Mouse (Mus musculus): Measurements from ENCODE around the gene Tcstv3. TPM values are rescaled to one million over a fixed set of nuclear protein-coding genes. Genes with fewer than 3 reads are reported as not detected.
"Not testable (repeated sequence)": the region's sequence is repeated elsewhere in the genome, so short reads cannot be mapped to it uniquely, and the experiment has no call there.

The Tcstv3 gene
- not detected in 2 replicates for polyA plus RNA-seq (2014; fragmentation: Nextera tagmentation; extraction: Ambion mirVana)

DNA sequence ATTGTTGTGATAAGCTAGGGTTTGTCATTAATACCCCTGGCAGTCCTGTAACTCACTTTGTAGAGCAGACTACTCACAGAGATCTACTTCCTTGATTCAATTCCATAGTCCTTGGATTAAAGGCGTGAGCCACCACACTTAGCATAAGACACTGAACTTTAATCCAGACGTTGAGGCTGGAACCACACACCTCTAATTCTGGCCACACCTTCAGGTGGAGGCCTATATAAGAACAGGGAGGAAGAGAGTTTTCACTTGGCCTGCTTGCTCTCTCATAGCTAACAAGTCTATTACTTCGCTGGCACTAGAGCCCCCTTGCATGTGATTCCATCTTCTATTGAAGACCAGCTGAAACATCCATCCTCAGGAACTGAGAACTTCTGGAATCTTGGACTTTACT is at the start of gene Tcstv3:
Gene Tcstv3, plus strand, starts transcription at position 301 of the 400 bp plus-strand sequence.
- not testable (repeated sequence) for H3K27me3 ChIP-seq (ENCODE audit: control insufficient read depth, insufficient read depth, low read length); H3K4me2 ChIP-seq (replicated peaks; ENCODE audit: low read depth, low read length); H3K9ac ChIP-seq (replicated peaks; ENCODE audit: low read depth, low read length); H3K9me3 ChIP-seq (ENCODE audit: control insufficient read depth, low read depth, low read length); ATAC-seq (ENCODE audit: insufficient number of reproducible peaks, insufficient read depth, low FRiP score, low read depth); H3K4me3 ChIP-seq (ENCODE audit: low read depth, low read length); H3K36me3 ChIP-seq (ENCODE audit: control insufficient read depth, insufficient read depth, low read length); H3K4me1 ChIP-seq (ENCODE audit: control insufficient read depth, insufficient read depth, low read length); H3K27ac ChIP-seq (ENCODE audit: low read length)
- WGBS: 69% methylated on average over 3 of the region's 3 CpGs

DNA sequence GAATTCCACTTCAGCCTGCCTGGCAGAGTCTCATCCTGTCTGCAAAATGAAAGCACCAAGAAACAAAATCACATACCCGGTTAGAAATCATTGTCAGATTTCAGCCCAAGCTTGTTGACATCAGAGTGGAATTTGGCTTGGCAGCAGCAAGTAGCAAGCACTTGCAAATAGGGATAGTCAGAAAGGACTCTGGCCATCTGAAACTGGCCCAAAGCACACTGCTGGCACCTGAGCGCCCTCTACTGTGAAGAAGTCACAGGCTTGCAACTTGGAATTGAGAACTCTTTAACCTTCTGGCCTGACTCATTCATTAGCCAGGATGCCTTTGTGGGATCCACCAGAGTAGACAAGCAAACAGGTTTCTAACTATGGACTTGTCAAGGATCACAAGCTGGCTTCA is 38.8 kb upstream of the Tcstv3 start:
- not testable (repeated sequence) for H3K9me3 ChIP-seq (ENCODE audit: control insufficient read depth, low read depth, low read length); ATAC-seq (ENCODE audit: insufficient number of reproducible peaks, insufficient read depth, low FRiP score, low read depth); H3K4me2 ChIP-seq (replicated peaks; ENCODE audit: low read depth, low read length); H3K4me1 ChIP-seq (ENCODE audit: control insufficient read depth, insufficient read depth, low read length); H3K27me3 ChIP-seq (ENCODE audit: control insufficient read depth, insufficient read depth, low read length); H3K27ac ChIP-seq (ENCODE audit: low read length); H3K36me3 ChIP-seq (ENCODE audit: control insufficient read depth, insufficient read depth, low read length); H3K4me3 ChIP-seq (ENCODE audit: low read depth, low read length); H3K9ac ChIP-seq (replicated peaks; ENCODE audit: low read depth, low read length)
- 19% methylated on average over 2 of the region's 2 CpGs for whole genome bisulfite sequencing

DNA sequence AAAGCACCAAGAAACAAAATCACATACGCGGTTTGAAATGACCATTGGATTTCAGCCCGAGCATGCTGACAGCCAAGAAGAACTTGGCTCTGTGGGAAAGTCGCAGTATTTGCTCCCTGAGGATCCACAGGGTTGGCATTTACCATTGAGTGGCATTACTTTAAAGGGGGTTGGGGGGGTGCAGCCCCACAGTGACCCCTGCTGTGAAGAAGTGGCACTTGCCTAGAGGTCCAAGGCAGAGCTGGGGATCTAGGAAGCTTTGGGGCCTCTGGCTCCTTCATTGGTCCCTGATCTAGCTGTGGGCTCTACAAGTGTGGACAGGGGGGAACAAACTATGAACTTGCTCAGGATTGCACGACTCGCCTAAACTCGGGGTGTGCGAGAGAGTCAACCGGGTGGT is 37.9 kb upstream of the Tcstv3 start:
- H3K9me3 ChIP-seq (ENCODE audit: control insufficient read depth, low read depth, low read length): no peaks in the 10 kb centered on the region
- no peak overlapping the region for H3K27ac ChIP-seq (ENCODE audit: low read length)
- no peaks in the 10 kb centered on the region for H3K27me3 ChIP-seq (ENCODE audit: control insufficient read depth, insufficient read depth, low read length)
- H3K36me3 ChIP-seq (ENCODE audit: control insufficient read depth, insufficient read depth, low read length): no peaks in the 10 kb centered on the region
- ATAC-seq (ENCODE audit: insufficient number of reproducible peaks, insufficient read depth, low FRiP score, low read depth): no peak
- H3K4me3 ChIP-seq (ENCODE audit: low read depth, low read length): no peak overlapping the region
- 92% methylated on average over 9 of the region's 9 CpGs for WGBS
- no peak overlapping the region for H3K9ac ChIP-seq (replicated peaks; ENCODE audit: low read depth, low read length)
- H3K4me1 ChIP-seq (ENCODE audit: control insufficient read depth, insufficient read depth, low read length): no peaks in the 10 kb centered on the region
- H3K4me2 ChIP-seq (replicated peaks; ENCODE audit: low read depth, low read length): no peak overlapping the region

DNA sequence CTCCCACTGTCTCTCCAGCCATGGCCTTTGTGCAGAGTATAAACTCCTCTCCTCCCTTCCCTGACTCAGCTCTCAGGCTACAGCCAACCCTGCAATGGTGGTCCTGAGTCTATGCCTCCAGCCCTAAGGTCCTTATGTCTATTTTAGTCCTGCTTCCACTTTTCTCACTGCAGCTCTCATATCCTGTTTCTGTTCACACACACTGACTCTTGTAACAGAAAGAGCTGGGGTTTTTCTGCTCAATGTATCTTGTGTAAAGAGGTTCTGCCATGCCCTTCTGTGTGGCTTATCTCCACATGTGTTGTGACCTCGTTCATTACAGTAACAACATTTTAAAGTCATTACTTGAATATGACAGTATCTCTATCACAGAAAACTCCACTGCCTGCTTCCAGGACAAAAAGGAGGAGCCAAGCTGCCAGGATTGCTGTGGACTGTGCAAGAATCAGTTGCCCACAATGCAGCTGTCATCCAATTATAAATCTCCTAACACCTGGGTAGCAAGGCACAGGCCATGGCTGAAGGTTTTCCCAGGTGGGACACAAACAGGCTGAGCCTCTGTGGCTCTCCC is 17.3 kb upstream of the Tcstv3 start:
- no peak overlapping the region for H3K9ac ChIP-seq (replicated peaks; ENCODE audit: low read depth, low read length)

DNA sequence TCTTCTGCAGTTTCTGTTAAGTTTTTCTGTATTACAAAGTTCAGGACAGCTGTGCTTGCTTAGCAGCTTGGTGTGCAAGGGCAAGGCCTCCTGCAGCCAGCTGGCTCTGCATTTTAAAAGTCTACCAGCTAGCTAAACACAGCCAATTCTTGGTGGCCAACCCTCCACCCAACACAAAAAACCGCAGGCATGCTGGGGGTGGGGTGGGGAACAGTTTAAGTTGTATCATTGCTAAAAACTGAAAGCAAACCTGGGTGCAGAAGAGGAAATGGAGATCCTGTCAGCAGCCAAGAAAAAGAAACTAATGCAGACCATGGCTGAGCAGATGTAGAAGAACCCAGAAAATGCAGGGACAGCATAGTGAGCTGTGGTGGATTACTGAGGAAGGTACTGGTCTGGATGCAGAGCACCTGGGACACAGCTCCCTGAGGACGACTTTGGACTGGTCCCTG is 16.7 kb upstream of the Tcstv3 start, which contains the start of gene BC147527:
Gene BC147527, plus strand, starts transcription at position 402 of the 452 bp plus-strand sequence.
- H3K36me3 ChIP-seq (ENCODE audit: control insufficient read depth, insufficient read depth, low read length): no peaks in the 10 kb centered on the region
- no peak within 1 kb of the TSS for H3K4me3 ChIP-seq (ENCODE audit: low read depth, low read length)
- no peak within 1 kb of the TSS for H3K4me2 ChIP-seq (replicated peaks; ENCODE audit: low read depth, low read length)
- WGBS: 40% methylated on average over 2 of the region's 2 CpGs
- H3K9ac ChIP-seq (replicated peaks; ENCODE audit: low read depth, low read length): no peak within 1 kb of the TSS
- H3K4me1 ChIP-seq (ENCODE audit: control insufficient read depth, insufficient read depth, low read length): no peaks in the 10 kb centered on the region
- no peak within 1 kb of the TSS for H3K27ac ChIP-seq (ENCODE audit: low read length)
- no peaks in the 10 kb centered on the region for H3K27me3 ChIP-seq (ENCODE audit: control insufficient read depth, insufficient read depth, low read length)
- H3K9me3 ChIP-seq (ENCODE audit: control insufficient read depth, low read depth, low read length): no peaks in the 10 kb centered on the region
- no peak for ATAC-seq (ENCODE audit: insufficient number of reproducible peaks, insufficient read depth, low FRiP score, low read depth)

More for the DNA sequence above, 17.3 kb upstream of the Tcstv3 start:
- H3K4me1 ChIP-seq (ENCODE audit: control insufficient read depth, insufficient read depth, low read length): no peaks in the 10 kb centered on the region
- H3K9me3 ChIP-seq (ENCODE audit: control insufficient read depth, low read depth, low read length): no peaks in the 10 kb centered on the region
- 54% methylated on average over 1 of the region's 1 CpGs for WGBS
- H3K4me2 ChIP-seq (replicated peaks; ENCODE audit: low read depth, low read length): no peak overlapping the region
- H3K36me3 ChIP-seq (ENCODE audit: control insufficient read depth, insufficient read depth, low read length): no peaks in the 10 kb centered on the region
- no peak for ATAC-seq (ENCODE audit: insufficient number of reproducible peaks, insufficient read depth, low FRiP score, low read depth)
- no peak overlapping the region for H3K27ac ChIP-seq (ENCODE audit: low read length)
- no peaks in the 10 kb centered on the region for H3K27me3 ChIP-seq (ENCODE audit: control insufficient read depth, insufficient read depth, low read length)
- H3K4me3 ChIP-seq (ENCODE audit: low read depth, low read length): no peak overlapping the region

DNA sequence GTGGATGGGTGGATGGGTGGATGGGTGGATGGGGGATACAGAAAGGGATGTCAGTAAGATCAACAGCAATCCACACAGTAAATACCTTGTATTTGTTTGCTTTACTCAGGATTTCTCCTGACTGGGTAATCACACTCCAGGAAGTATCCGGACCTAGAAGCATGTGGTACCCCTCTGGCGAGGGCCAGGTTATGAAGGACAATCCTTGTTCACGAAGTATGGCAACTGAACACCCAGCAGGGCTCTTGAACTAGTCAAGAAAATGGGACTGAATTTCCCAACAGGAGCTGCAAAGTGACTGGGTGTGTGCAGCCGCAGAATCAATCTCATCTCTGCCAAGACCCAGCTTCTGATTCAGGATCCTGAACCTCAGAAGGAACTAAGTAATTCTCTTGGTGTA is 15.8 kb upstream of the Tcstv3 start:
- ATAC-seq (ENCODE audit: insufficient number of reproducible peaks, insufficient read depth, low FRiP score, low read depth): no peak
- Histone ChIP-seq H3K4me3 (ENCODE audit: low read depth, low read length) (no peak overlapping the region), H3K4me2 (replicated peaks; ENCODE audit: low read depth, low read length) (no peak overlapping the region), H3K9me3 (ENCODE audit: control insufficient read depth, low read depth, low read length) (no peaks in the 10 kb centered on the region), H3K4me1 (ENCODE audit: control insufficient read depth, insufficient read depth, low read length) (no peaks in the 10 kb centered on the region), H3K36me3 (ENCODE audit: control insufficient read depth, insufficient read depth, low read length) (no peaks in the 10 kb centered on the region), H3K27me3 (ENCODE audit: control insufficient read depth, insufficient read depth, low read length) (no peaks in the 10 kb centered on the region), H3K9ac (replicated peaks; ENCODE audit: low read depth, low read length) (no peak overlapping the region), H3K27ac (ENCODE audit: low read length) (no peak overlapping the region)
- 89% methylated on average over 4 of the region's 4 CpGs for WGBS

DNA sequence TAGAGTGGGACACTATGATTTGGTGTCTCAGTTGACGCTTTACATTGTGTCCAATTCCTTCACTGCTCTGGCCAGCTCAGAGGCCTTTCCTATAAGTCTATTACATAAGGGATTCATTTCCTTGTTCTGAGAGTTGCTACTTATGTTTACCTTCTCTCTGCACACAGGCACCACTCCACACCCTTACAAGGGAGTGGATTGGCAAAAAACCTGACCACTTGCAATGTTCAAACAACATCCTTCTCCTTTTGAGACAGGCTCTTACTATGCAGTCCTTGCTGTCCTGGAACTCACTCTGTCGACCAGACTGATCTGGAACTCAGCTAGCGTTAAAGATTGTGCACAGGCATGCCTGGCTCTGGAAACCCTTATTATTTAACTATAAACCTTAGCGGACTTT is 5.9 kb upstream of the Tcstv3 start:
- no peak overlapping the region for H3K27ac ChIP-seq (ENCODE audit: low read length)
- H3K4me2 ChIP-seq (replicated peaks; ENCODE audit: low read depth, low read length): no peak overlapping the region
- no peaks in the 10 kb centered on the region for H3K9me3 ChIP-seq (ENCODE audit: control insufficient read depth, low read depth, low read length)
- no peaks in the 10 kb centered on the region for H3K36me3 ChIP-seq (ENCODE audit: control insufficient read depth, insufficient read depth, low read length)
- WGBS: 61% methylated on average over 4 of the region's 4 CpGs
- ATAC-seq (ENCODE audit: insufficient number of reproducible peaks, insufficient read depth, low FRiP score, low read depth): no peak
- H3K27me3 ChIP-seq (ENCODE audit: control insufficient read depth, insufficient read depth, low read length): no peaks in the 10 kb centered on the region
- H3K9ac ChIP-seq (replicated peaks; ENCODE audit: low read depth, low read length): no peak overlapping the region
- no peaks in the 10 kb centered on the region for H3K4me1 ChIP-seq (ENCODE audit: control insufficient read depth, insufficient read depth, low read length)
- H3K4me3 ChIP-seq (ENCODE audit: low read depth, low read length): no peak overlapping the region

DNA sequence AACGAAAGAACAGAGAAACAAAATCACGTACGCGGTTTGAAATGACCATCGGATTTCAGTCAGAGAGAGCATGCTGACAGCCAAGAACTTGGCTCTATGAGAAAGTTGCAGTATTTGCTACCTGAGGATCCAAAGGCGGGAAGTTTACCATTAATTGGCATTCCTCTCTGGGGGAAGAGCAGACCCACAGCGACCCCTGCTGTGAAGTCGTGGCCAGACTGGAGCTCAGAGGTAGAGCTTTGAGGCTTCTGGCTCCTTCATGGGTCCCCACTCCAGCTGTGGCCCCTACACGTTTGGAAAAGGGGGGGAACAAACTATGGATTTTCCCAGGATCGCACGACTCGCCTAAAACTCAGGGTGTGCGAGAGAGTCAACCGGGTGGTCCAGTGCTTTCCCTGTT is 3.1 kb upstream of the Tcstv3 start:
- no peak for ATAC-seq (ENCODE audit: insufficient number of reproducible peaks, insufficient read depth, low FRiP score, low read depth)
- no peaks in the 10 kb centered on the region for H3K9me3 ChIP-seq (ENCODE audit: control insufficient read depth, low read depth, low read length)
- no peak overlapping the region for H3K9ac ChIP-seq (replicated peaks; ENCODE audit: low read depth, low read length)
- H3K4me3 ChIP-seq (ENCODE audit: low read depth, low read length): no peak overlapping the region
- no peaks in the 10 kb centered on the region for H3K36me3 ChIP-seq (ENCODE audit: control insufficient read depth, insufficient read depth, low read length)
- WGBS: 36% methylated on average over 14 of the region's 14 CpGs
- no peak overlapping the region for H3K4me2 ChIP-seq (replicated peaks; ENCODE audit: low read depth, low read length)
- no peak overlapping the region for H3K27ac ChIP-seq (ENCODE audit: low read length)
- H3K4me1 ChIP-seq (ENCODE audit: control insufficient read depth, insufficient read depth, low read length): no peaks in the 10 kb centered on the region
- no peaks in the 10 kb centered on the region for H3K27me3 ChIP-seq (ENCODE audit: control insufficient read depth, insufficient read depth, low read length)

DNA sequence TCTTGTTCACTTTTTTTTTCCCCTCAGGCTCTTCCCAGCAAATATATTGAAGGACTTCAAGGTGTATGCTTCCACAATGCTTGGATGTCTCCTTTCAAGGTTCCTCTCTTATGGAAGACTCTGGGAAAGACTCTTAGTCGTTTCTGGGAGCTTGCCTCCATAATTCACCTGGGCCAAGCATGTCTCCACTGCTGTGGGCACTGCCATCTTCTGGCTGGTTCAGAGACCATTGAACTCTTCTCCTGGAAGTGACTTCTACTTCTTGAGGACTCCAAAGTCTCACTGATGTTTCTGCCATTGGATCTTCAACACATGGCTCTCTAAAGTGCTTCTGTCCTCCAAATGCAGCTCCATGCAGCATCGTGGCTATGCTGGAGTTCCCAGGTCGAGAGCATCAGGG is 3.5 kb downstream of the Tcstv3 start:
- no peak overlapping the region for H3K27ac ChIP-seq (ENCODE audit: low read length)
- H3K9ac ChIP-seq (replicated peaks; ENCODE audit: low read depth, low read length): no peak overlapping the region
- H3K4me3 ChIP-seq (ENCODE audit: low read depth, low read length): no peak overlapping the region
- no peaks in the 10 kb centered on the region for H3K9me3 ChIP-seq (ENCODE audit: control insufficient read depth, low read depth, low read length)
- ATAC-seq (ENCODE audit: insufficient number of reproducible peaks, insufficient read depth, low FRiP score, low read depth): no peak
- no peak overlapping the region for H3K4me2 ChIP-seq (replicated peaks; ENCODE audit: low read depth, low read length)
- no peaks in the 10 kb centered on the region for H3K27me3 ChIP-seq (ENCODE audit: control insufficient read depth, insufficient read depth, low read length)
- no peaks in the 10 kb centered on the region for H3K36me3 ChIP-seq (ENCODE audit: control insufficient read depth, insufficient read depth, low read length)
- 68% methylated on average over 3 of the region's 3 CpGs for WGBS
- no peaks in the 10 kb centered on the region for H3K4me1 ChIP-seq (ENCODE audit: control insufficient read depth, insufficient read depth, low read length)
